Mouse (Mus musculus): Measurements from ENCODE around the gene Sidt1. TPM values are rescaled to one million over a fixed set of nuclear protein-coding genes. Genes with fewer than 3 reads are reported as not detected.

Gene Sidt1
- polyA plus RNA-seq, 1 experiment from 2014 or later: 0.25 TPM

DNA sequence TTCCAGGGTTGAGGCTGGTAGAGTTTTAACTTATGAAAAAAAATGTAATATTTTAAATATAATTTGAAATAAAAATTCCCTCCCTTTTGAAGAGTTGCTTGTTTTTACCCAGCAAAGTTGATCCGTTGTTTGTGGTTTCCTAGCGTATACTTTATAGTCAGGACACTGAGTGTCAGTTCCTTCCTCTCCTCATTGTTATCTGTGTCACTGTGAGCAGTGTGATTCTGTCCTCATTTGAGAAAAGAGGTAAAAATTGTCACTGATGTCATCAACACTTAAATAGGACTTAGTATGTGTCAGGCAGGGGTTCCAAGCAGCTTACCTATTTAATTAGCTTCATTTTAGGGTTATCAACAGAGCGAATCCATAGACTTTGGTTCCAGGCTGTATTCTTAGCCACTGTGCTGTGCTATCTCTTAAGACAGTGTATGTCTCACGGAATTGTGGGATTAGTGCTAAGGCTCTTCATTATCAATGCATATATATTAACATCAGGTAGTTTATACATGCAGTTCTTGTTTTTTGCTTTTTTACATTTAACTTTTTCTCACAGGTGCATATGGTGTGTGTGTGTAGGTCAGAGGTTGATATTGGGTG, 16.9 kb upstream of the Sidt1 start:
- 71% methylated on average over 4 of the region's 4 CpGs for WGBS
- no peak overlapping the region for H3K27ac ChIP-seq (ENCODE audit: low read length)
- no peak overlapping the region for H3K4me3 ChIP-seq (ENCODE audit: low read length)
- no peaks in the 10 kb centered on the region for H3K27me3 ChIP-seq (ENCODE audit: control insufficient read depth, insufficient read depth, low read depth, low read length)
- H3K9me3 ChIP-seq (ENCODE audit: control insufficient read depth, low read length): no peaks in the 10 kb centered on the region
- no peak overlapping the region for H3K9ac ChIP-seq (ENCODE audit: low read length)
- no peaks in the 10 kb centered on the region for H3K36me3 ChIP-seq (ENCODE audit: control insufficient read depth, insufficient read depth, low read length)
- peaks cover 11% of the 10 kb centered on the region for H3K4me1 ChIP-seq (replicated peaks; ENCODE audit: control insufficient read depth, insufficient read depth, low read length)
- no peak for ATAC-seq (ENCODE audit: low read depth)
- no peak overlapping the region for H3K4me2 ChIP-seq (ENCODE audit: low read depth, low read length)

DNA sequence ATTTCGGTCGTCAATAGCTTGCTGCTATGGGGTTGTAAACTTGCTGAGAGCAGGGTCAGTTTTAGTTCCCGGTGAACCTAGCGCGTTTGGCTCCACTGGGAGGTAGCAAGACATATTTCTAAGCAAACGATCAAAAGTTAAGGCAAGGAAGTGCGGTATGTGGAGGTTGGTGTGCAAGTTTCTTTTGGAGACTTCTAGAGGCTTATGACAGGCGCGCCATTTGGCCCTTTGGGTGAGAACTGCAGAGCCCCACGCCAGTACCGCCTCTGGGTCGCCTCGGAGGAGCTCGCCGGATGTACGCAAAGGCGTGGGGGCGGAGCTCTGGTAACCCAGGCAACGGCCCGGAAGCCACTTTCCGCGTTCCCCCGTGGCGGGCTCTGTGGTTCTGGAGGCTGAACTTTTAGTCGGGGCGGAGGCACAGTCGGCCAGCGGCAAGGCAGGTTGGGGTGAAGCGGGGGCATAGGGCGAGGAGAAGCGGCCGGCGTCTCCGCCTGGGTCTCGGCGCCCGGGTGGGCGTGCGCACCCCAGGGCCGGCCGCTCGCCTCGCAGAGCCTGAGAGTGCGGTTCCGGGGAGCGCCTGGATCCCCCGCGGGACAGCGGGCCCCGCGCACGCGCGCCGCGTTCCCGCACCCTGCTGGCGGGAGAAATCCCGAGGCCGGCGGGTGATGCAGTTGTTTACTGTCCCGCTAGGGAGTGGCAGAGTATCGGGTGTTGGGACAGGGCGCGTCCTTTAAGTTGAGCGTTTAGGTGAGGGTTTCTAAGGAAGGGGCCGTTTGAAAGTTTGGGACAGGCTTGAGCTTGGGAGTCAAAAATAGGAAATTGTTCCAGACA, 14.3 kb upstream of the Sidt1 start, which contains the start of gene Spice1:
Spice1 (plus strand) TSS at position 51 of the 831 bp plus-strand sequence.
- peak within 1 kb of the TSS; percentile 86 for H3K4me2 ChIP-seq (ENCODE audit: low read depth, low read length)
- H3K4me3 ChIP-seq (ENCODE audit: low read length): peak within 1 kb of the TSS; percentile 87
- peak; percentile 99 for ATAC-seq (ENCODE audit: low read depth)
- under 1% methylated on average over 65 of the region's 67 CpGs for WGBS
- no peaks in the 10 kb centered on the region for H3K36me3 ChIP-seq (ENCODE audit: control insufficient read depth, insufficient read depth, low read length)
- no peaks in the 10 kb centered on the region for H3K27me3 ChIP-seq (ENCODE audit: control insufficient read depth, insufficient read depth, low read depth, low read length)
- peak within 1 kb of the TSS; percentile 94 for H3K27ac ChIP-seq (ENCODE audit: low read length)
- H3K4me1 ChIP-seq (replicated peaks; ENCODE audit: control insufficient read depth, insufficient read depth, low read length): peaks cover 11% of the 10 kb centered on the region
- H3K9me3 ChIP-seq (ENCODE audit: control insufficient read depth, low read length): no peaks in the 10 kb centered on the region
- H3K9ac ChIP-seq (ENCODE audit: low read length): peak within 1 kb of the TSS; percentile 88

DNA sequence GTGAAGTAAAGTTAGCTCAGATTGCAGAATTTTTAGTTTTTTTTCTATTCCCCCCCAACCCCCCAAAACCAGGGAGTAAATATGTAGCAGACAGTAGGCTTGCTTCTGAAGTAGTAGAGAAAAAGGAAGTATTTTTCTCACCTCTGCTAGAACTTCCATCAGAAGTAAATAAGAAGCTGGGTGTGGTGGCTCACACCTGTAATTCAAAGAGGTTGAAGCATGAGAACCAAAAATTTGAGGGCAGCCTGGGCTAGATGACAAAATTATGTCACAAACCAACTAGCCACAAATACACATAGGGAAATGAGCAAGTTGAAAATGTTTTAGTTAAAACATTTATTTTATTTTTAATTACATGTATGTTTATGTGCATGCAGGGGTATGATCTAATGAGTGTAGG, 4.5 kb upstream of the Sidt1 start:
- no peaks in the 10 kb centered on the region; the same call in 1 of the 2 replicates for H3K27me3 ChIP-seq (ENCODE audit: control insufficient read depth, insufficient read depth, low read depth, low read length)
- no peak overlapping the region for H3K27ac ChIP-seq (ENCODE audit: low read length)
- ATAC-seq (ENCODE audit: low read depth): no peak
- no peak overlapping the region for H3K9ac ChIP-seq (ENCODE audit: low read length)
- H3K4me2 ChIP-seq (ENCODE audit: low read depth, low read length): no peak overlapping the region
- no peak overlapping the region for H3K4me3 ChIP-seq (ENCODE audit: low read length)
- no peaks in the 10 kb centered on the region for H3K36me3 ChIP-seq (ENCODE audit: control insufficient read depth, insufficient read depth, low read length)
- H3K4me1 ChIP-seq (replicated peaks; ENCODE audit: control insufficient read depth, insufficient read depth, low read length): no peaks in the 10 kb centered on the region
- H3K9me3 ChIP-seq (ENCODE audit: control insufficient read depth, low read length): 0 out of 2 replicates have a peak, but pooled peaks cover 2% of the 10 kb centered on the region

DNA sequence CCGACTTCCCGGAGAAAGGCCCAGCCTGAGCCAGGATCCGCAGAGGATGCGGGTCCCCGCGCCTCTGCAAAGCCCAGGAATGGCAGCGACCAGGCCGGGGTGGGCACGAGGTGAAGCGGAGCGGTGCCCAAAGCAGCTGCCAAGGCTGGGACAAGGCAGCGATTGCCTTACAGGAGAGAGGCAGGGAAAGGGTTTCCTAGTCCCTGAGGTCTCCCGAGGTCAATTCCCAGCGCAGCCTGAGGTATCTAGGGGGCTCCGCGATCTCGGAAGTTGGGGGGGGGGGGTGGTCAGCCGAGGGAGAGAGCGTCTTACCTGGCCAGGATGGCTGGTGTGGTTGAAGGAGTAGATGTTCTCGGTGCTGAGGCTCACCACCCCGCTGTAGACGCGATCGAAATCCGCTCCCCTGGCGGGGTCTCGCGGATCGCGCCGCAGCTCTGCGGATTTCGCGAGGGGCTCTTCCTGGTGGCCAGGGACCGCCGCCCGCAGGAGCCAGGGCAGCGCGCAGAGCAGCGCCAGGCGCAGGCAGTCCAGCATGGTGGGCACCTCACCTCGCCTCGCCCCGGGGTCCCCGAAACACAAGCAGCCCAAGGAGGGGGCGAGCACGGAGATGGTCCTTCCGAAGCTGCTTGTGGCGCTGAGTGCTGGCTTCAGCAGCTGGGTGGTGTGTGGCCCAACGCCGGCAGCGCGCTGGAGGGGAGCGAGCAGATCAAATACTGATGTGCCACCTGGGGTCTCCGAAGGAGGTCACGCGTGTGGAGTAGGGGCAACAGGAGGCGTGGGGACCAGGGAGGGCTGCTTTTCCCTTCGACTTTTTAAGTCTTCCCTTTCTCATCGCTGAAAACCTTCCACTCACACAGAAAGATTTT, 768 bp downstream of the Sidt1 start:
- peak; percentile 62 for ATAC-seq (ENCODE audit: low read depth)
- Histone ChIP-seq H3K4me1 (replicated peaks; ENCODE audit: control insufficient read depth, insufficient read depth, low read length) (0 out of 2 replicates have a peak, but pooled peaks cover 2% of the 10 kb centered on the region), H3K9me3 (ENCODE audit: control insufficient read depth, low read length) (no peaks in the 10 kb centered on the region), H3K4me3 (ENCODE audit: low read length) (peak overlapping the region; percentile 65), H3K36me3 (ENCODE audit: control insufficient read depth, insufficient read depth, low read length) (no peaks in the 10 kb centered on the region), H3K9ac (ENCODE audit: low read length) (peak overlapping the region; percentile 67), H3K27ac (ENCODE audit: low read length) (no peak overlapping the region), H3K27me3 (ENCODE audit: control insufficient read depth, insufficient read depth, low read depth, low read length) (peaks cover 5% of the 10 kb centered on the region), H3K4me2 (ENCODE audit: low read depth, low read length) (peak overlapping the region; percentile 99)
- WGBS: under 1% methylated on average over 59 of the region's 60 CpGs

DNA sequence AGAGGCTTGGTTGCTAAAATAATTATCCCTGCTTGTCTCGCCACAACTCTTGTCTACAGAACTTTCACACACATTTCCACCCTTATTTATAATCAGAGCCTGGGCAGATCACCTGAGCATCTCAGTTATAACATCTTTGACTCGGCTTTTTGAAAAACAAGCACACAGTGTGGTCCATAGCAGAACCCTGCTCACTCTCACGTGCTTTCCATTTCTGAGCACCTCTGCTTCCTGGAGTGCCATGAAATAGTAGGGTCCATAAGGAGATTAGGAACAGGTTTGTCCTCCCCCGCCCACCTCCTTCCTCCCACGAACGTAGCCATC, 1.4 kb downstream of the Sidt1 start:
- 18% methylated on average over 6 of the region's 6 CpGs for WGBS
- no peak for ATAC-seq (ENCODE audit: low read depth)
- 0 out of 2 replicates have a peak, but pooled peaks cover 2% of the 10 kb centered on the region for H3K4me1 ChIP-seq (replicated peaks; ENCODE audit: control insufficient read depth, insufficient read depth, low read length)

DNA sequence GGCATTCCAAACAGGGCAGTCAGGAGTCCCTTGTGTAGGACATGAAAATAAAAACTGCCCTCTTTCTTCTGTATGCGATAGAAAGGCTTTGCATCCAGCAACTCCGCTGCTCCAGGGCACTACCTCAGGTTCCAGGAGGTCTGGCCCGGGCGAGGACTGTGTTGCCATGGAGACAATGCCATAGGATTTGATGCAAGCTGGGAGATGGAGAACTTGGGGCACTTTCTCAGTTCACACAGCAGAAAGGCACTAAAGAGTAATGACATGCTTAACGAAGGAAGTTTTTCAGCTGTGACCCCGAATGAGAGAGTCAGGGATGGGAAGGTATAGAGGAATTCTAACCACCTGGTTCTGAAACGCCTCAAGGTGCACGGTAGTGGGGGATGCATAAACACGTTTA, 1.8 kb downstream of the Sidt1 start:
- no peaks in the 10 kb centered on the region for H3K9me3 ChIP-seq (ENCODE audit: control insufficient read depth, low read length)
- ATAC-seq (ENCODE audit: low read depth): no peak
- peaks cover 5% of the 10 kb centered on the region for H3K27me3 ChIP-seq (ENCODE audit: control insufficient read depth, insufficient read depth, low read depth, low read length)
- H3K27ac ChIP-seq (ENCODE audit: low read length): no peak overlapping the region
- H3K9ac ChIP-seq (ENCODE audit: low read length): no peak overlapping the region
- WGBS: 32% methylated on average over 9 of the region's 9 CpGs
- H3K4me2 ChIP-seq (ENCODE audit: low read depth, low read length): no peak overlapping the region
- H3K4me3 ChIP-seq (ENCODE audit: low read length): no peak overlapping the region
- no peaks in the 10 kb centered on the region for H3K36me3 ChIP-seq (ENCODE audit: control insufficient read depth, insufficient read depth, low read length)
- 0 out of 2 replicates have a peak, but pooled peaks cover 2% of the 10 kb centered on the region for H3K4me1 ChIP-seq (replicated peaks; ENCODE audit: control insufficient read depth, insufficient read depth, low read length)

More for the DNA sequence above, 1.4 kb downstream of the Sidt1 start:
- Histone ChIP-seq H3K27ac (ENCODE audit: low read length) (no peak overlapping the region), H3K4me2 (ENCODE audit: low read depth, low read length) (peak overlapping the region; percentile 99), H3K9me3 (ENCODE audit: control insufficient read depth, low read length) (no peaks in the 10 kb centered on the region), H3K4me3 (ENCODE audit: low read length) (peak overlapping the region; percentile 65), H3K36me3 (ENCODE audit: control insufficient read depth, insufficient read depth, low read length) (no peaks in the 10 kb centered on the region), H3K27me3 (ENCODE audit: control insufficient read depth, insufficient read depth, low read depth, low read length) (peaks cover 5% of the 10 kb centered on the region), H3K9ac (ENCODE audit: low read length) (peak overlapping the region; percentile 67)

DNA sequence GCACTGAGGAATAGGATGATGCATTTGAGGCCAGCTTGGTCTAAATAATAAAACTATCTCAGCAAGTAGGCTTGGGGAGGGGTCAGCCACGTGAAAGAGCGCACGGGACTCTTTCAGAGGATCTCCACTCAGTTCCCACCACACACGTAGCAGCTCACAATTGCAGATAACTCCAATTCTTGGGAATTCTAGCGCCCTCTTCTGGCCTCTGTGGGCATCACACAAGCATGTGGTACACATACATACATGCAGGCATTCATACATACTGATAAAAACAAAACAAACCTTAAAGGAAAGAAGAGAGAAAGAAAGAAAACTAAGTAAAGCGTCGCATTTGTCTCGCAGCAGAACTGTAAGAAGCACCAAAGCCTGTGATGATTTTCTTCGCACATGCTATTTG, 2.3 kb downstream of the Sidt1 start:
- Histone ChIP-seq H3K4me2 (ENCODE audit: low read depth, low read length) (no peak overlapping the region), H3K27ac (ENCODE audit: low read length) (no peak overlapping the region), H3K36me3 (ENCODE audit: control insufficient read depth, insufficient read depth, low read length) (no peaks in the 10 kb centered on the region), H3K4me3 (ENCODE audit: low read length) (no peak overlapping the region), H3K9ac (ENCODE audit: low read length) (no peak overlapping the region), H3K27me3 (ENCODE audit: control insufficient read depth, insufficient read depth, low read depth, low read length) (peaks cover 5% of the 10 kb centered on the region), H3K9me3 (ENCODE audit: control insufficient read depth, low read length) (no peaks in the 10 kb centered on the region), H3K4me1 (replicated peaks; ENCODE audit: control insufficient read depth, insufficient read depth, low read length) (0 out of 2 replicates have a peak, but pooled peaks cover 2% of the 10 kb centered on the region)
- no peak for ATAC-seq (ENCODE audit: low read depth)
- WGBS: 80% methylated on average over 9 of the region's 9 CpGs

DNA sequence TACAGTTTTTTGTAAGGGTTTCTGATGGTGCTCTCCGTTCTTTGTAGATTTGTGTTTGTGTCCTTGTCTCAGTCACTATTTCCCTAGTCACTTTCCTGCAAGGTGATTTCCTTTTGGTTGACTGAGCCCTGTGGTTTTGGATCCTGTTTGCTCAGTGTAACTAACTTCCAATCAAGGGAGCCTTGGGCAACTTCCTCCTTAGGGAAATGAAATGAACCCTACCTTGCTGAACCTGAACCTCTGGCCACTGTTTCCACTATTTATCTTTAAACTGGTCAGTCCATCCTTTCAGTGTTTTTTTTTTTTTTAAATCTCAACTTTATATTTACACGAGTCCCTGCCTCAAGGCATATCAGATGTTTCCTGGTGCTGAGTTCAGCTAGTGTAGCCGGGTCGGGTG, 4.4 kb downstream of the Sidt1 start:
- WGBS: 43% methylated on average over 4 of the region's 4 CpGs
- Histone ChIP-seq H3K27ac (ENCODE audit: low read length) (no peak overlapping the region), H3K27me3 (ENCODE audit: control insufficient read depth, insufficient read depth, low read depth, low read length) (peaks cover 5% of the 10 kb centered on the region), H3K4me2 (ENCODE audit: low read depth, low read length) (no peak overlapping the region), H3K4me3 (ENCODE audit: low read length) (no peak overlapping the region), H3K4me1 (replicated peaks; ENCODE audit: control insufficient read depth, insufficient read depth, low read length) (0 out of 2 replicates have a peak, but pooled peaks cover 2% of the 10 kb centered on the region), H3K9me3 (ENCODE audit: control insufficient read depth, low read length) (no peaks in the 10 kb centered on the region), H3K9ac (ENCODE audit: low read length) (no peak overlapping the region), H3K36me3 (ENCODE audit: control insufficient read depth, insufficient read depth, low read length) (no peaks in the 10 kb centered on the region)
- no peak for ATAC-seq (ENCODE audit: low read depth)

DNA sequence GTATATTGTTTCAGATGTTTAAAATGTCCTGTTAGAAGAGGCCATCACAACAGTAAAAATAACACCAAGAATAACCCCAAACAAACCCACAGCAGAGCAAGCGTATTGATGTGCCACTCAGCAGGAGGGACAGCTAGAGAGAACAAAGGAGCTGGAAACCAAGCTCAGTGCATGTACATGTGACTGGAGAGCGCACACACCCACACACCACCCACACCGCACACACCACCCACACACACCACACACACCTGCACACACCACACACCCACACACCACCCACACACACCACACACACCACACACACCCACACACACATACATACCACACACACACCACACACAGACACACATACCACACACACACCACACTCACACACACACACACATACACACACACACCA, 12.8 kb downstream of the Sidt1 start:
- H3K9ac ChIP-seq (ENCODE audit: low read length): no peak overlapping the region
- H3K4me2 ChIP-seq (ENCODE audit: low read depth, low read length): no peak overlapping the region
- WGBS: 84% methylated on average over 3 of the region's 3 CpGs
- H3K36me3 ChIP-seq (ENCODE audit: control insufficient read depth, insufficient read depth, low read length): no peaks in the 10 kb centered on the region
- H3K9me3 ChIP-seq (ENCODE audit: control insufficient read depth, low read length): no peaks in the 10 kb centered on the region
- no peak overlapping the region for H3K27ac ChIP-seq (ENCODE audit: low read length)
- no peaks in the 10 kb centered on the region for H3K27me3 ChIP-seq (ENCODE audit: control insufficient read depth, insufficient read depth, low read depth, low read length)
- no peak for ATAC-seq (ENCODE audit: low read depth)
- no peak overlapping the region for H3K4me3 ChIP-seq (ENCODE audit: low read length)
- H3K4me1 ChIP-seq (replicated peaks; ENCODE audit: control insufficient read depth, insufficient read depth, low read length): no peaks in the 10 kb centered on the region
